Mouse (Mus musculus) megakaryocyte-erythroid progenitor cell, adult 5-6 weeks (primary cell): ENCODE data around the gene Tnfrsf1a. TPM values are rescaled to one million over a fixed set of nuclear protein-coding genes. Genes with fewer than 3 reads are reported as not detected.
"Not testable (repeated sequence)": the region's sequence is repeated elsewhere in the genome, so short reads cannot be mapped to it uniquely, and the experiment has no call there.

Experiments used
- ATAC-seq: replicated peaks from 2 replicates; pipeline ENCODE4 v1.8.0; 2016; ENCODE audit warnings: mild to moderate bottlenecking, inconsistent platforms; ENCODE audit not compliant: severe bottlenecking, poor library complexity, low FRiP score, low TSS enrichment
- total RNA-seq, 2 experiments: library from RNA; stranded (forward) in 1 of 2; stranded (reverse) in 1 of 2; fragments of 200-1000, 215-1000 nt in 1 of 2; fragments of >200 nt in 1 of 2; fragmentation: Nextera tagmentation in 1 of 2; gene quantifications; 2 replicates each; pipeline ENCODE4 v1.2.3; 2014 to 2017

Tnfrsf1a gene
- total RNA-seq (2014; fragmentation: Nextera tagmentation), result 8.6 and 9.5 TPM in 2 replicates
- total RNA-seq (2017), result 4.7 and 6.3 TPM in 2 replicates

DNA sequence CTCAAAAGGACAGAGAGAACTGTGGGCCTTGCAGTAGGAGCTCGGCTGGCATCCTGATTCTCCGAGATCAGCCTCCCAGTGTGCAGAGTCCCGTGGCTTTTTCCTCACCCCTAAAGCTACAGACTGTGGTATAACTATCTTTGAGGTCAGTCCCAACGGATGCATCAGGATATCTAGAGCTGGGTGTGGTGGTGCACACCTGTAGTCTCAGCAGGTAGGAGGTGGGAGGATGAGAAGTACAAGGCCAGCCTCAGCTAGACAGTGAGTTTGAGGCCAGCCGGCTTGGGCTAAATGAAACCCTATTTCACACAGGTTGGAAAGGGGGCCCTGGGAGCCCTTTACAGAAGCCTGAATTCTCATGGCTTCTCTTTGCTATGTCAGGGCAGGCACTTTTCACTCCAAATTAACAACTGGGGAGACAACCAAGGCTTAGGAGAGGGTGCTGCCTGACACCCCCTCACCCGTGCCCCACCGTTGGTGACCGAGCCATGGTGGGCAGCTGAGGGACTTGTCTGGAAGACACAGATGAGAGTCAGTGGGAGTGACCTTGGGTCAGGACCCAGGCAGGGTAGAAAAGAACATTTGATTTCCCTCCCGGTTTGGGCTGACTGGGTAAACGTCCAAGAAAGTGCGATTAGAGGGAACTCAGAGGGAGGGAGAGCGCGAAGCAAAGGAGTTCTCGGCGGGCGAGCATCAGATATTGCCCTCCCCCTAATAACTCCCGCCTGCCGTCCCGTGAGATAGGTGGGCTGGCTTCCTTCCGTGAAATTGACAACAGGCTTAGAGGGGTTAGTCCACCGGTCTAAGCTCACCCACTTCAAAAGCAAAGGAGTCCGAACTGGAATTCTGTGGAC, at the start of gene Tnfrsf1a:
TSS of gene Tnfrsf1a (plus strand) at position 642 of the 854 bp plus-strand sequence.
- peak; percentile 49 for ATAC-seq

GRCm38 (mm10) chr6:125300982-125301381, 48.2 kb upstream of the Tnfrsf1a start:
- ATAC-seq, result no peak

- no peak for ATAC-seq
Measured at GRCm38 (mm10) chr6:125302231-125302982, 46.8 kb upstream of the Tnfrsf1a start.

DNA sequence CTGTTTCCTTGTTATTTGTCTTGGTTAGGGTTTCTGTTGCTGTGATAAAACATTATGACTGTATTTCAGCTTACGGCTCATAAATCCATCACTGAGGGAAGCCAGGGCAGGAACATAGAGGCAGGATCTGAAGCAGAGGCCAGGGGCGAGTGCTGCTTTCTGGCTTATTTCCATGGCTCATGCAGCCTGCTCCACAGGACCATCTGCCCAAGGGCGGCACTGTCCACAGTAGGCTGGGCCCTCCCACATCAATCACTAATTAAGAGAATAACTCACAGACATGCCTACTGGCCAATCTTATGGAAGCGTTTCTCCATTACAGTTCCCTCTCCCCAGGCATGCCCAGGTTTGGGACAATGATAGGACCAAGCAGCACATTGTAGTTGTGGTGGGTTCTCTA, 45.9 kb upstream of the Tnfrsf1a start:
- no peak for ATAC-seq

DNA sequence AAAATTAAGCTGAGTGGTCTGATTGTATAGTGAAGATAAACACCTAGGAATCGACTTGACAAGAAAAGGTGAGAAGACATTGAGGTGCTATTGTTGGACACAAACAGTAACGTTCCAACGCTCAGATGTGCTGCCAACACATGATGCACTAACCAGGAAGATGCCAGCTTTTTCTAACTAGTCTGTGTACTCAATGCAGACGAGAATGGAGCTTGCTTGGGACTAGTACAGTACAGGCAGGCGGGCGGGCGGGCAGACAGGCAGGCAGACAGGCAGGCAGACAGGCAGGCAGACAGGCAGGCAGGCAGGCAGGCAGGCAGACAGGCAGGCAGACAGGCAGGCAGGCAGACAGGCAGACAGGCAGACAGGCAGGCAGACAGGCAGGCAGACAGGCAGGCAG, 44.8 kb upstream of the Tnfrsf1a start:
- ATAC-seq, result not testable (repeated sequence)

- ATAC-seq, result no peak
Measured at GRCm38 (mm10) chr6:125305465-125305864, 43.7 kb upstream of the Tnfrsf1a start.

DNA sequence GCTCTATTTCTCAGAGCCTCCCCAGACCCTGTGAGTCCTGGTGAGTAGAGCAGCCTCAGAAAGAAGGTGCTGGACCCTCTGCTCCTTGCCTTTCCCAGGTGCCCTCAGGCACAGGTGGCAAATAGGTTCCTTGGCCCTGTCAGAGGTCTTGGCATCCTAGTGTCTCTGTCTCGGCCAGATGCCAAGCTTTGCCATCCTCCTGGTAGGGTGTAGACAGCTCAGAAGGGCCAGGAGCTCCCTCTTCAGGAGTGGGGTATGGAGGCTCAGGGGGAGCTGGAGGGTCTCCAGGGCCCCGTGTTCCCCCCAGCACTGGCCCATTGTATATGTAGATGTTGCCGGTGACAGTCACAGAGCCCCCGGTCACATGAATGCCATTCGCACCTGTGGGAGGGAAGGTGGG, 42.1 kb upstream of the Tnfrsf1a start:
- no peak for ATAC-seq

DNA sequence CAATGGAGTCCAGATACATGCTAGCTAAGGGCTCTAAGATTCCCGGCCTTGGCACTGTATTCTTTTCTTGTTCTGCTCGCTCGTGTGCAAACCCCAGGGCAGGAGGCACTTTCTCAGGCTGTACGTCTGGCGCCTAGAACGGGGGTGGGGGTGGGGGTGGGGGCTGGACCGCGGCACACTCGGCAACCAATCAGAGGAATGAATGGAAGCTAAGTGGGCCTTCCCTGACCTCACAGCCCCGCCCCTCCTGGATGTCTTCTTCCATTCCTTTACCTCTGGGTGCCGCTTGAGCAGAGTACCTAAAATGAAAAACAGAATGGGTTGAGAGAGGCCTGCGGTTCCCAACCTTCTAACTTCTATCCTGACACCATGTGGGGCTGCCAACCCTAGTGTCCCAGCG, 40.2 kb upstream of the Tnfrsf1a start:
- no peak for ATAC-seq

GRCm38 (mm10) chr6:125309406-125309805, 39.8 kb upstream of the Tnfrsf1a start:
- ATAC-seq, result no peak

DNA sequence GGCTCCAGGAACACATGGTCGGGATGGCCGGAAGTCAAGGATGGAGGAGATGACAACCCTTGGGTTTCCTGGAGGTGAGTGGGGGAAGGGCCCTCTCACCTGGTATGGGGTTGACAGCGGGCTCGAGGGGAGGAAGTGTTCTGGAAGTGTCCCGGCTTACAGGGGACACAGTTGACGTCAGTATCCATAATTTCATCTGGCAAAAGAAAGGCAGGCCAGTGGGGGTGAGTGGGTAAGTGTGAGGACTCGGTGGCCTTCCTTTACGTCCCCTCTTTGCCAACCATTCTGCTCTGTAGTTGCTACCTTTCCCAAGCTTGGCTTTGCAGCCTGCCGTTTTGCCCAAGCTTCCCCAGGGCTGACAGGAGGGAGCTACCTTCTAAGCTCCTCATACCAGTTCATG, 37.0 kb upstream of the Tnfrsf1a start:
- ATAC-seq, result no peak

DNA sequence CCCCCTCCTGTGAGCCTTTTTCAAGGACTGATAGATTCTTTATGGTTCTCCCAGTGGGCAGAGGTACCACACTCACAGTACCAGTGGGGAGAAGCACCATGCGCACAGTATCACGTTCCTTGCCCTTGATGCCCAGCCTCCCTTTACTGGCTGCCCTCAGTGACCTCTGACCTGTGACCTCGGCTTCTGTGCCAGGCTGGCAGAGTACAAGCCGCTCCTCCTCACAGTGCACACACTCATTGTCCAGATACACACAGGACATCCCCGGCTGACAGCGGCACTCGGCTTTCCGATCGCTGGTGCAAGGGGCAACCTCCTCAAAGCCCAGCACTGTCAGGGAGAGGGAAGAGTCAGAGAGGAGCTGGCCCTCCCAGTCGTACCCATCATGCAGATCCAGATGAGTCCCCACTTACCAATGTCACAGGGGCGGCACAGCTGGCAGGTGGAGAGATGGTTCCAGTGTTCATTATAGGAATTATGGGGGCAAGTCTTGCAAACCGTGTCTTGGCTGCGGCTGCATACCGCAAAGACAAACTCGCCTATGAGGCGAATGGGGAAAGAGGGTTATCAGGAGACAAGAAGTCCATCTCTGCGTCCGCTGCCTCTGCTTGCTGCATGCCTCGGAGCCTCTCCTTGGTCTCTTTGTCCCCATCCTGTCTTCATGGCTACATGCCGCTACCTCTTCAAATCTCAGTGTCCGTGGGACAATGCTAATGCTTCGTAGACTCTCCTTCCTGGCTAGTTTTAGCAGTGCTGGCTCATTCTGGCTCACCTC, 36.4 kb upstream of the Tnfrsf1a start:
- no peak for ATAC-seq

DNA sequence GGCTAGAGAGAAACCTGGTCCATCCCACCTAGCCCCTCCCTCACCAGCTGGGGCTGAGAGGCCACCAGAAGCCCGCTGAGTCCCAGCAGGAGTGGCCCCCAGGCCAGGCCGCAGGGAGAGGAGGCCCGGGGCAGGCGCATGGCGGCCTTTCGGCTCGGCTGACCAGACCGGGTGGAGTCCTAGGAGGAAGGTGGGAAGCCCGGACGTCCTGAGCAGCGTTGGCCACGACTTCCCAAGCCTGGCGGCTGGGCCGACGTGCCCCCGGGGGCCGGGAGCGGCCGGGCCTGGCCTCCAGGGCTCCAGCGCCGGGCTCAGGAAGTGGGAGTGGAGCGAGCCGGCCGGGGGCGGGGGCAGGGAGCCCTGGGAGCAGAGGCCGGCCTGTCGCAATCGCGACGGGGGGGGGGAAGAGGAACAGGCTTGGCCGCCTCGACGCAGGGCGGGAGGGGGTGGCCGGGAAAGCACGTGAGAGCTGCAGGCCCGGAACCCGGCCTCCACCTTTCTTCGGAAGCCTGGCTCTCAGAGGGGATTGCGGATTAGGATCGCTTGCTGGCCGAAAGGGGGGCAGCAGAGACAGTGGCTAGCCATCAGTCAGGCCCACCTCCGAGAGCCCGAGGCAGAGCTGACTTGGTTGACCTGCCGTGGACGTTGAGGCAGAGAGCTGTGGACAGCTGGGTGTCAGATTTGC, 35.5 kb upstream of the Tnfrsf1a start, which contains the start of gene Ltbr:
TSS of gene Ltbr (minus strand) at position 340 of the 685 bp plus-strand sequence.
- peak; percentile 76 for ATAC-seq

DNA sequence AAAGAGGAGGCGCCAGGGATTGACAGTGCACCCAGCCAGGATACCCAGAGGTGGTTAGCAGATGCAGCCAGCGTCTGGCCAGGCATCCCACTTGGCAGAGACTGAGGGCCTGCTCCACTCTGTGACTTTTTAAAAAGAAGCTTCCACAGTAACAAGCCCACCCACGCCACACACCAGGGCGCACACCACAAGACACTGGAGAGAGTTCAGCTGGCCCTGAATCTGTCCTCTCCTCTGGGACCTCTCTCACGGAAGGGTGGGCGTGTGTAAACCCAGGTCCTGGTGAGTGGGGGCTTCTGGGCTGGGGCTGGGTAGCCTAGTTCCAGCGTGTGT, 35.0 kb upstream of the Tnfrsf1a start:
- ATAC-seq, result 0 out of 2 replicates have a peak, but pooled peaks have one; percentile 24

- ATAC-seq, result no peak
Measured at GRCm38 (mm10) chr6:125314746-125315145, 34.4 kb upstream of the Tnfrsf1a start.

- no peak for ATAC-seq
Measured at GRCm38 (mm10) chr6:125317077-125317476, 32.1 kb upstream of the Tnfrsf1a start.

GRCm38 (mm10) chr6:125318981-125319918, 29.9 kb upstream of the Tnfrsf1a start:
- no peak for ATAC-seq

- ATAC-seq, result no peak
Measured at GRCm38 (mm10) chr6:125319919-125320296, 29.3 kb upstream of the Tnfrsf1a start.

- ATAC-seq, result no peak
Measured at GRCm38 (mm10) chr6:125320323-125320722, 28.8 kb upstream of the Tnfrsf1a start, which contains the start of gene Scnn1a. Gene Scnn1a (plus strand): TSS chr6:125320659.
